Mouse (Mus musculus): ENCODE measurements around the gene Il12rb2. TPM values are rescaled to one million over a fixed set of nuclear protein-coding genes. Genes with fewer than 3 reads are reported as not detected.

Gene Il12rb2
- 0.11 and 0.23 TPM in 2 replicates for total RNA-seq (2021)
- long read RNA-seq, experiment 1: 0 reads
- long read RNA-seq, experiment 2: 0 reads

GRCm38 (mm10) chr6:67375982-67376391 lies at the start of gene Il12rb2:
TSS of gene Il12rb2 (minus strand) at chr6:67376188.
- DNase-seq: peak; percentile 7

DNA sequence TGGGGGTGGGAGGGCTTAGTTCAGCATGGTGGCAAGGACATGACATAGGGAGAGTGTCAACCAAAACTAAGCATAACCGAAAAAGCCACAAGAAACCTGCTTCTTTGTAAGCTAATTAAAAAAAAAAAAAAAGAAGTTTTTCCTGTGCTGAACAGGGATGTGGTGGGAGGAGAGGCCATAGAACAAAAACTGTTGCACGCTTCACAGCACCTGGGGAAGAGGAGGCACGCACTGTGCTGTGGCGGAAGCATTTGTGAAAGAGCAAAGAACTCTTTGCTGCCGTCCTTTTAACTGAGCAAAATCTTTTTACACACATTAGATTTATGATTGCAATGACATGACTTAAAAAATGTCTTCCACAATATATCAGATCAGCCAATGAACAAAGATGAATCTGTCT lies 45.8 kb upstream of the Il12rb2 start:
- DNase-seq: no peak

DNA sequence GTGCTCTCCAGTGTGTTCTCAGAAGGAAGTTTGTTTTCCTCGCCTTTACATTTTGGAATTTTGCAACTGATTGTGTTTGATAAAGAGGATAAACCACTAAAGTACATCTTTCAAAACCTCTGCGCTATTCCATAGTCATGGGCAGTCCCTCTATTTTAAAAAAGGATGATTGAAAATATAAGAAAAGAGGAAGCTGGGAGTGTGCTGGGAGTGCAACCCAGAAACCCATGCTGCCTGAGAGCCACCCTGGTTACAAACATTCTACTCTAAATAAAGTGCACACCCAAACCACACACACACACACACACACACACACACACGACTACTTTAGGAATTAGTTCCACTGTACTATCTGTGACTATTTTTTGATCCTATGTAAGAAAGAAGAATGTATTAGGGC lies 40.6 kb upstream of the Il12rb2 start:
- DNase-seq: no peak

DNA sequence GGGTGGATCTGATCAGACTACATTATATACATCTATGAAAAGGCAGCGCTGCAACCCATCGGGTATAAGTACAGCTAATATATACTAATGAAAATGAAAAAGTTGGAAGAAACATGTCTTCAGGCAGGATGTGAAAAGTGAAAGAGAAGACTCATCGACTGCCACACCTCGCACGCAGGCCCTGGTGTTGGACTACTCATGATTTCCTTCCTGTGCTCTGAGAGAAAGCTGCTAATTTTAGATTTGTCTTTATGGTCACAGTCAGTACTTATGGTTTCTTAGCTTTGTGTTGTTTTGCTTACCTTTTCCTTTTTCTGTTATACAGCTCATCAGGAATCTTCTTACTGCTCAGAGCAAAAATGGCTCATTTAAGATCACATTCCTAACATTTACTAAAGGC lies 39.3 kb upstream of the Il12rb2 start:
- DNase-seq: no peak

DNA sequence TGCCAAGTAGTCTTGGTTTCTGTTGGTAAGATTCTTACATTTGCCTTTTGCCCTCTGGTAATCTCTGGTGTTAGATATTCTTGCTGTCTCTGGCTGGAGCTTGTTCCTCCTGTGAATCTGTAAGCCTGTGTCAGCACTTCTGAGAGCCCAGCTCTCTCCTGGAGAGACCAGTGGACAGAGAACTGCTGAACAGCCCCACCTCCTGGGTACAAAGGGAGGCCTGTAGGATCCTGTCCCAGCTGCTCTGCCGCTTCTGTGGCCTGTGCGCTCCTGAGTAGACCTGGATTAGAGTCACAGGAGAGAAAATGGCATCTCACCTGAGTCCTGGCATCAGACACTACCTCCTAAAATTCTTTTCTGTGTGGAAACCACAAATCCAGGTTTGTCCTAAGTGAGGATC lies 37.4 kb upstream of the Il12rb2 start:
- DNase-seq: no peak

GRCm38 (mm10) chr6:67405281-67405682 lies 29.3 kb upstream of the Il12rb2 start:
- no peak for DNase-seq

GRCm38 (mm10) chr6:67399551-67399950 lies 23.6 kb upstream of the Il12rb2 start:
- DNase-seq: no peak

DNA sequence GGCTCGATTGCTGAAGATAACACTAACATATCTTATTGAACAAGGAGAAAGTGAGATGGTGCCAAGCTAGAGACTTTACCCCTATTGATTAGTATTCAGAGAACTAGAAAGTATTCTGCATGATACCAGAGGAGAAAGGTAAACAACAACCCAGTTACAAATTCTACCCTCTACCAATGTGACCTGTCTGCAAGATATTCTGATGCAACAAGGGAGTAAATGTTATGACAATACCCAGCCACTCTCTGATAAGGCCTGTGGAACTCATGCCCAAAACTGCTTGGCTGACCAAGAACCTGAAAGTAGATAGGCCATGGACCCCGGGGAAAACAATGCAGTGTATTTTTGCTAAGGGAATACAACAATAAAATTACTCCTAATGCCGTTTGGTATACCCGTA lies 10.2 kb downstream of the Il12rb2 start:
- no peak for DNase-seq

DNA sequence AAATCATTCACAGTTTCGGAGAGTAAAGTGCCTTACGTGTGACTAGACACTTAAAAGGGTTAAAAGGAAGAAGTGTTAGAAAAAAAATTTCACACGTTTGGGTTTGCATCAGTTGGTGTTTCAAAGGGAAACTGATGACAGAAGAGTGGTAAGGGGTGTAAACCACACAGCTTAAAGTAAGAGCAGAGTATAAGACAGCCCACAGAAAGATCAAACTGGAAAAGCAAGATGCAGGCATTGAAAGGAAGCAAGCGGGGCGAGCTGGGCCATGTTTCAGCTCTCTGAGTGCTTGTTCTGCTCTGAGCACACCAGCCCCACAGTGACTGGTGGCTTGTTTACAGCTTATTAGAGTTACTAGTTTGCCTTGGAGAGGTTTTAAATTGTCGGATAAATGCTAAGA lies 27.9 kb downstream of the Il12rb2 start:
- DNase-seq: no peak

DNA sequence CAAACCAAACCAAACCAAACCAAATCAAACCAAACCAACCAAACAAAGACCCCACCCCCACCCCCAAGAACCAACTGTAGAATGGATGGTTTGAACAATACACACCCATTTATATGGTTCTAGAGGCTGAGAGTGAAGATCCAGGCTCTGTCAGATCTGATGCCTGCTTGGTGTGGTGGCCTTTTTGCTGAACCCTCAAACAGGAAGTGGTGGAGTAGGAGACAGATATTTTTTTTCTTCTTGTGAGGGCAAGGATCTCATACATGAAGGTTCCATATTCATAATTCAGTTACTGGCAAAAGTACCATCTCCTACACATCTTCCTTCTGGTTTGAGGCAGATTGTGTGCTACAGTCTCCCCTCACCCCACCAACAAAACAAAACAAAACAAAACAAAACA lies 36.5 kb downstream of the Il12rb2 start:
- no peak for DNase-seq

DNA sequence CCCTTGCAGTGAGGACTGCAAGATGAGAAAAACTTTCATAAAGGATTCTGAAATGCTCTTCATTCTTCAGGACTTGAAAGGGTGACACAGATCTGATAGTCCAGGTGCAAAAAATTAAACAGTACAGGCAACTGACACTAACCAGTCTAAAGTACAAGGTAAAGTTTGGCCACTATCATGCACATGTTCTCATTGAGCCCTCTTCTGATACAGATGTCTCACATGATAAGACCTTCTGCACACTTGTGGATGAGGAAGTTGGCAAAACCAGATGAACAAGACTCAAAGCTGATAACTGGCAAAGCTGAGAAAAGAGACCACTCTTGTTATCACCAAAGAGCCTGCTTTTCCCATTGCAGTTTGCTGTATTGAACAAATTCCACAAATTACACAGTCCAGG lies 38.0 kb downstream of the Il12rb2 start:
- DNase-seq: no peak

DNA sequence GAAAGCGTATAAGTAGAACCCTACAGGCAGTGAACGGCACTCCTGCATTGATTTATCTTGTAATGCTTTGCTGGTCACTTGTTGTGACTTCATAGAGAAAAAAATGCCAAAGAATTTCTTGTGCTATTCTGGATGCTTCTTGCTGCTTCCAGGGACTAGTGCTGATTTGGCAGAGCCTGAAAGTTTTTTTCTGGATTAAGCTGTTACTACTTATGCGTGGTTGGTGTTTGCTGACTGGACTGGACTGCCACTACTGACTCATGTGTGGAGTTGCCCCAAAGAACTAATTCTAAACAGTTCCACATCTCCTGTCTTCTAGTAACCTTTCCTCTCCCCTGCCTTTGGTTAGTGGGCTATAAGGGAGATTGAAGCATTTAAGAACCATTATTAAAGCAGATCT lies 52.2 kb downstream of the Il12rb2 start:
- DNase-seq: no peak

DNA sequence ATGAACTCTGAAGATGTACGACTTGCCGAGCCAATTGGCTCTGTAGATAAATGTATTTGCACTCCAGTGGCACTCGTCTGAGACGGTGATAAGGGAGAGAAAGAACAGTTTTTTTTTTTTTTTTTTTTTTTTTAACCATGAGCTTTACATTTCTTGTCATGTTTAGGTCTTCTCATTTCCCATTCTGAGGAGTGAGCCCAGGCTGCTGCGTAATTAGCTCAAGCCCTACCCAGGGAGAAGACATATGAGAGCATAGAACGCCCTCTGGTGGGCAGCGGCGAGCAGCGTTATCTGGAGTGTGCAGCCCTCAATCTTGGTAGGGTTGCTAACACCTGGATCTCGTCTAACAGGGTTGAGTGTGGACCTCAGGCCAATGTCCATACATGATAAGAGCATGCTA lies 57.5 kb downstream of the Il12rb2 start:
- peak; percentile 83 for DNase-seq

- DNase-seq: no peak
Measured at GRCm38 (mm10) chr6:67317827-67318338, 58.1 kb downstream of the Il12rb2 start.

GRCm38 (mm10) chr6:67317068-67317467 lies 58.9 kb downstream of the Il12rb2 start:
- no peak for DNase-seq

DNA sequence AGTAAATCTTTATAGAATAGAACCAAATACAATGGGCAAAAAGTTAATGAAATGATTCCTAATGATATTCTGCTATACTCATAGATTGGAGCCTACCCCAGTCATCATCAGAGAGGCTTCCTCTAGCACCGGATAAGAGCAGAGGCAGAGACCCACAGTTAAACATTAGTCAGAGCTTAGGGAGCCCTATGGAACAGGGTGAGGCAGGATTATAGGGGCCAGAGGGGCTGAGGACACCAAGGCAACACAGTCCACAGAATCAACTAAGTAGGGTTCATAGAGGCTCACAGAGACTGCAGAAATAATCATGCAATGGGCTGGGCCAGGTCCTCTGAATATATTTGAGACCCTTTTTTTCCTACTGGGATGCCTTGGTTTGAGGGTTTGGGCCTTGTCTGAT lies 61.3 kb downstream of the Il12rb2 start:
- no peak for DNase-seq

DNA sequence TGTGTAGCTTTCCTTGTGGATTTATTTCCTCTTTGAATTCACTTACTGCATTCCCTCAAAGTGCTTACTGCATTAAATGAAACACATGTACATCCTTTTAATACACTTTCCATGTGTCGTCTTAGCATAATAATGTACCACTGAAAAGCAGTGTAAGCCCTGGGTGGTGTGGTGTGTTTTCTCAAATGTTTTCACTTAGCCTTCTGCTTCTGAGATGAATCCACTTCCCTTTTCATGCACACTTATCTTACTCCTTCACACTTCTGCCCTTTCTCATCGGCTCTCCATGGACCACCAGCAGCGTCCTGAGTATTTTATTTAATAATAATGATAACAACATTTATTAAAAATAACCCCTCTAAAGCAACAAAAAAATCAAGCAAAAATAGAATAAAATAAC lies 66.2 kb downstream of the Il12rb2 start:
- no peak for DNase-seq

DNA sequence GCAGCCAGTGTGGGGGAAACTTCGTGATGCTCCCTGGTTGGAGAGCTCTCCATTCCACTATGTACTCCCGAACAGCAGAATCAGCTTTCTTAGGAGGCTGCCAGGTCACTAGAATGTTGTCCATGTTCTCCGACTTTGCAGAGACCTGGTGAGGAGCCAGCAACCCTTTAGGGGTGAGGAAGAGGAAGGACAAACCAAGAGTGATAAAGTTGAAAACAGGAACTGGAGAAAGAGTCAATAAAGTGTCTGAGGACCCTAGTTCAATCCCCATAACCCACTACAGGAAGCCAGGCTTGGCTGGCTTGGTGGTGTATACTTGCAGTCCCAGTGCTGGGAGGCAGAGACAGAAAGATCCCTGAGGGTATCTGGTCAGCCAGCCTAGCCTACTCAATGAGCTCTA lies 67.0 kb downstream of the Il12rb2 start:
- no peak for DNase-seq

DNA sequence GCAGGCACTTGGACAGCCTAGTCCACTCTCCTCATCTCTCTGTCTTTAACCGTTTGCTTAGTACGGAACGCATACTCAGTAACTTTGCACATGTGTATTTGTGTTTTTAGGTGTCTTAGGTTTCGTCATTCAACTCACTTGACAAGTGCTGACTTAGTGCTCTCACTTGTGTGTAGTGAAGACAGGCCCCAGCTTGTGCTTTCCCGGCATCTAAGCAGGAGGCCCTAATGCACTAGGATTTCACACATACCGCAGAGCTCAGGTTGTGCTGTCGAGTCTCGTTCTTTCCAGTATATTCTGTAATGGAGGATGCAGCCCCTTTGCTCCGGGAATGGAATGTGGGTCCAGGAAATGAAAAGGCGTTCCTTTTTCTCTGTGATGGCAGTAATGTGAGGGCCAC lies 72.8 kb downstream of the Il12rb2 start:
- DNase-seq: no peak

GRCm38 (mm10) chr6:67302471-67302870 lies 73.5 kb downstream of the Il12rb2 start:
- DNase-seq: no peak

GRCm38 (mm10) chr6:67301230-67301629 lies 74.8 kb downstream of the Il12rb2 start:
- DNase-seq: no peak

DNA sequence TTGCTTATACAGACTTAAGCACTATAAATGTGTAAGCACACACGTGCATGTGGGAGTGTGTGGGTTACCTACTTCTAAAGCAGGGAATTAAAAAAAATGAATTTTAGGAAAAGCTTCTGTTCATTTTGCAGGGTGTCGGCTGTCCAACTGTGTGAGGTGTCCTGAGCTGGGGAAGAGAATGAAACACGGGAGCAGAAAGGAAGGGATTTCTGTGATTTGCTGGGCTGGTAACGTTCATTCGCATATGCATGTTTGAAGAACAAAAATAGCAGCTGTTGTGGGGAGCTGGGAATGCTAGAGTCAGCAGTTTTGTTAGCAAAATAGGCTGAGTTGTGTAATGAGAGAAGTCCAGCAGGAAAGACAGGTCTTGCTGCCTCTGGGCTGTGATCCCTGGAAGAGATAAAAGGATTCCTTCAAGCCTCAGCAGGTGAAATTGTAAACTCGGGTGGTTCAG lies 75.3 kb downstream of the Il12rb2 start:
- DNase-seq: no peak

- DNase-seq: no peak
Measured at GRCm38 (mm10) chr6:67300300-67300699, 75.7 kb downstream of the Il12rb2 start.

GRCm38 (mm10) chr6:67298742-67299141 lies 77.2 kb downstream of the Il12rb2 start:
- no peak for DNase-seq

GRCm38 (mm10) chr6:67296126-67296525 lies 79.9 kb downstream of the Il12rb2 start:
- no peak for DNase-seq

Data from adrenal gland, postnatal 14 days (tissue).